Mouse (Mus musculus) C2C12 (cell line): ENCODE measurements at regions not wholly inside any gene's neighbourhood (a gene's known extent, or its start where the extent isn't known, plus 50 kb on each side); places are given as distances from the start of the nearest gene placed in this dataset.

ENCODE experiments used
- H3K27me3 ChIP-seq: one replicate; pipeline ENCODE4 v1.6.1; 2011; ENCODE audit not compliant: control insufficient read depth, insufficient read depth, insufficient read length
- H3K36me3 ChIP-seq: one replicate; pipeline ENCODE4 v1.6.1; 2011; ENCODE audit not compliant: control insufficient read depth, insufficient read depth
- H3K4me3 ChIP-seq: one replicate; pipeline ENCODE4 v1.5.1; 2011; ENCODE audit warnings: mild to moderate bottlenecking, control low read depth; ENCODE audit not compliant: poor library complexity, insufficient read depth, severe bottlenecking
- H3K79me2 ChIP-seq: one replicate; pipeline ENCODE4 v1.6.1; 2011; ENCODE audit not compliant: control insufficient read depth, insufficient read depth
- H3K79me3 ChIP-seq: one replicate; pipeline ENCODE4 v1.6.1; 2011; ENCODE audit warnings: low read depth, control low read depth
- H3ac ChIP-seq: one replicate; pipeline ENCODE3; 2011; ENCODE audit warnings: low read depth; ENCODE audit not compliant: control insufficient read depth, insufficient read length
- CEBPB ChIP-seq: IDR thresholded peaks from one replicate; pipeline ENCODE4 v1.6.1; 2011; ENCODE audit warnings: low read depth, mild to moderate bottlenecking, control low read depth, moderate library complexity
- CTCF ChIP-seq: IDR thresholded peaks from one replicate; pipeline ENCODE4 v1.5.1; 2011; ENCODE audit not compliant: control insufficient read depth, insufficient read depth, insufficient read length
- FOSL1 ChIP-seq: IDR thresholded peaks from one replicate; pipeline ENCODE4 v1.8.0; 2011; ENCODE audit warnings: mild to moderate bottlenecking, low read length; ENCODE audit not compliant: poor library complexity, insufficient read depth, severe bottlenecking
- MAX ChIP-seq: IDR thresholded peaks from one replicate; pipeline ENCODE4 v1.6.1; 2011; ENCODE audit warnings: mild to moderate bottlenecking, control low read depth
- MYOD1 ChIP-seq: IDR thresholded peaks from one replicate; pipeline ENCODE4 v1.6.1; 2011; ENCODE audit warnings: low read depth; ENCODE audit not compliant: control insufficient read depth, insufficient read length
- MYOG ChIP-seq: IDR thresholded peaks from one replicate; pipeline ENCODE4 v1.6.1; 2011; ENCODE audit not compliant: control insufficient read depth, insufficient read length; ENCODE audit errors: extremely low read depth
- USF1 ChIP-seq: IDR thresholded peaks from one replicate; pipeline ENCODE4 v1.6.1; 2011; ENCODE audit warnings: low read depth, mild to moderate bottlenecking, control low read depth, moderate library complexity

GRCm38 (mm10) chr10:19187084-19187615 lies 169.2 kb upstream of the Olig3 start:
- no peaks in the 10 kb centered on the region for H3K27me3 ChIP-seq
- no peaks in the 10 kb centered on the region for H3K36me3 ChIP-seq
- TF ChIP-seq FOSL1 (no peak), MAX (no peak)
- H3K4me3 ChIP-seq = no peak overlapping the region
- no peaks in the 10 kb centered on the region for H3K79me2 ChIP-seq
- H3ac ChIP-seq = no peak overlapping the region
- H3K79me3 ChIP-seq = no peaks in the 10 kb centered on the region

GRCm38 (mm10) chr10:19185790-19186581 lies 170.3 kb upstream of the Olig3 start:
- Histone ChIP-seq H3K27me3 (no peaks in the 10 kb centered on the region), H3K4me3 (no peak overlapping the region), H3K79me2 (no peaks in the 10 kb centered on the region), H3K79me3 (no peaks in the 10 kb centered on the region), H3ac (peak overlapping the region; percentile 46), H3K36me3 (no peaks in the 10 kb centered on the region)
- no peak for TF ChIP-seq MAX
- TF ChIP-seq MYOD1 = no peak
- TF ChIP-seq FOSL1 = no peak
- no peak for TF ChIP-seq MYOG
- TF ChIP-seq CTCF = peak; percentile 30

GRCm38 (mm10) chr10:19184886-19185285 lies 169.4 kb upstream of the Tnfaip3 start:
- no peak overlapping the region for H3K4me3 ChIP-seq
- H3ac ChIP-seq = no peak overlapping the region
- H3K36me3 ChIP-seq = no peaks in the 10 kb centered on the region

GRCm38 (mm10) chr10:19177895-19178294 lies 162.4 kb upstream of the Tnfaip3 start:
- H3ac ChIP-seq = no peak overlapping the region
- no peaks in the 10 kb centered on the region for H3K36me3 ChIP-seq
- no peaks in the 10 kb centered on the region for H3K27me3 ChIP-seq
- H3K79me2 ChIP-seq = no peaks in the 10 kb centered on the region
- TF ChIP-seq CEBPB (no peak), FOSL1 (no peak), USF1 (no peak), MAX (no peak), MYOG (no peak), MYOD1 (no peak), CTCF (no peak)
- no peak overlapping the region for H3K4me3 ChIP-seq
- no peaks in the 10 kb centered on the region for H3K79me3 ChIP-seq

More at GRCm38 (mm10) chr10:19184886-19185285, 169.4 kb upstream of the Tnfaip3 start:
- Histone ChIP-seq H3K79me3 (no peaks in the 10 kb centered on the region), H3K27me3 (no peaks in the 10 kb centered on the region), H3K79me2 (no peaks in the 10 kb centered on the region)
- TF ChIP-seq MYOD1 = no peak
- TF ChIP-seq CEBPB = no peak
- TF ChIP-seq FOSL1 = no peak
- TF ChIP-seq CTCF = no peak
- TF ChIP-seq MAX = no peak
- no peak for TF ChIP-seq USF1
- TF ChIP-seq MYOG = no peak

GRCm38 (mm10) chr10:19177414-19177813 lies 162.0 kb upstream of the Tnfaip3 start:
- TF ChIP-seq USF1 (no peak), MAX (no peak), MYOG (no peak)
- Histone ChIP-seq H3K79me2 (no peaks in the 10 kb centered on the region), H3K36me3 (no peaks in the 10 kb centered on the region), H3ac (no peak overlapping the region), H3K27me3 (no peaks in the 10 kb centered on the region), H3K4me3 (no peak overlapping the region), H3K79me3 (no peaks in the 10 kb centered on the region)

- Histone ChIP-seq H3K27me3 (no peaks in the 10 kb centered on the region), H3ac (no peak overlapping the region), H3K79me2 (no peaks in the 10 kb centered on the region), H3K79me3 (no peaks in the 10 kb centered on the region), H3K36me3 (no peaks in the 10 kb centered on the region), H3K4me3 (no peak overlapping the region)
- TF ChIP-seq MAX (no peak), MYOG (no peak), MYOD1 (no peak), CTCF (no peak), USF1 (no peak), CEBPB (no peak), FOSL1 (no peak)
Measured at GRCm38 (mm10) chr10:19176249-19176648, 160.8 kb upstream of the Tnfaip3 start.
